Mouse (Mus musculus): ENCODE measurements around the gene Stard10.

GRCm38 (mm10) chr7:101329606-101330005 lies 12.7 kb downstream of the Stard10 start:
- TF ChIP-seq POLR2A (IDR thresholded peaks at IDR 0.05; ENCODE audit: extremely low read depth, insufficient read depth, low read length) (no peak), CTCF (IDR thresholded peaks at IDR 0.05; ENCODE audit: low read depth, low read length) (no peak)

Measured in liver, adult 2 months (tissue).